ENCODE assay signal across 8 mouse cellular contexts in the genomic region with DNA sequence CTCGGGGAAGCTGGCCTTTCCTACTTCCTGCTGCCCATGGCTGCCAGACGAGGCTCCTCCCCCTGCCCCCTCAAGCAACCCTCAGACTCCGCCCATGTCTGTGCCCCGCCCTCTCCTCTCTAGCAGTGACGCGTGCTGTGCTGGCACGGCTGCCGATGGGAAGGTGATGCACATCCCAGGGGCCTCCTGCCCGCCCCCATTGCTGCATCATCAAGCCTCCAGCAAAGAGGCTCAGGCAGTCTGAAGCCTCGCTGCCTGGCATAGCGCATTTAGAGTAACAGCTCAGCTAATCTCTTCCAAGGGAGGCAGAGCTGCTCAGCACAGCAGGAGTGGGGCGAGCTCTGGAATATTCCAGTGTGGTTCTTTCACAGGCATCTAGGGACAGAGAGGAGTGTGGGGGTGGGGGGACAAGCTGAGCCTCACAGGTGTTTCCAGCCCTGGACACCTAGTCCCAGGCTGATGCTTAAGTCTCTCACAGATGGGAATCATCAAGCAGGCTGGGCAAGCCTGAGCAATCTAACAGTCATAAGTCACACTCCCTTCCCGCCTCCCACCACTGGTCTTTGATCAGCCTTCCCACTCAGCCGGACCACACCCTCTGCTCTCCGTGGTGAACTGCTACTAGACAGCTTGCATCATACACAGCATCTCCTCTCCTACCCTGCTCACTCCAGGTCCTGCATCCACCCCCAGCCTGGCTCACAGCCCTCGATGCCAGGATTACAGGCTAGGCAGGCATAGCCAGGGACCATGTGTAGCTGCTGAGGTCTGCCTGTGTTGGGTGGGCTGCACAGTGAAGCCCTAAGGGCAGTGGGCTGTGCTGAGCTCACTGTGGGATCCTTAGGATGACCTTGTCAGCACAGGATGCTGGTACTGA. TPM values are rescaled to one million over a fixed set of nuclear protein-coding genes. Genes with fewer than 3 reads are reported as not detected.
DNase-seq lines count a peak whose midpoint lies in the region; ATAC-seq lines count a peak whose summit lies in the region.
"Not testable (repeated sequence)": the region's sequence is repeated elsewhere in the genome, so short reads cannot be mapped to it uniquely, and the experiment has no call there.

No protein-coding gene starts in this region.

- intact Hi-C loops in left cerebral cortex, postnatal 25 days (cut with DNase I) = not testable (repeated sequence)

- peak overlapping the region; percentile 70 for H3K27ac ChIP-seq in intestine, embryonic 15.5 days

- H3K4me2 ChIP-seq in intestine, embryonic 15.5 days (replicated peaks) = peak overlapping the region; percentile 65

- H3K36me3 ChIP-seq in intestine, embryonic 15.5 days = not testable (repeated sequence)

- H3K4me3 ChIP-seq in intestine, embryonic 15.5 days (replicated peaks) = peak overlapping the region; percentile 33

- not testable (repeated sequence) for H3K9me3 ChIP-seq in intestine, embryonic 15.5 days

- H3K27me3 ChIP-seq in intestine, embryonic 15.5 days (replicated peaks) = not testable (repeated sequence)

- H3K4me1 ChIP-seq in intestine, embryonic 15.5 days (replicated peaks) = not testable (repeated sequence)

- peak; percentile 75 for DNase-seq in embryo, embryonic 11.5 days (ENCODE audit: low read depth, low spot score)
- DNase-seq in gastrocnemius, postnatal 25 days = peak; percentile 72
- DNase-seq in left cerebral cortex, postnatal 25 days (ENCODE audit: low spot score in 2 of 2) = peak; percentile 72 to 91
- DNase-seq in right cerebral cortex, postnatal 14 days = peak; percentile 76
- DNase-seq in urinary bladder, postnatal 36 days (ENCODE audit: low spot score in 2 of 2) = peak; percentile 59 to 69

- WGBS in intestine, embryonic 15.5 days = 5% methylated on average over 15 of the region's 16 CpGs

- ATAC-seq in activated CD4-positive, CD25-positive, alpha-beta regulatory T cell, adult 4 months = peak; percentile 84
- peak; percentile 95 for ATAC-seq in intestine, embryonic 15.5 days
- ATAC-seq in megakaryocyte-erythroid progenitor cell, adult 5-6 weeks (replicated peaks; ENCODE audit: low FRiP score, low TSS enrichment, poor library complexity, severe bottlenecking) = peak; percentile 96

- H3K9ac ChIP-seq in intestine, embryonic 15.5 days = not testable (repeated sequence)

RNA-seq across cellular contexts. Expression of a gene that starts 55.5 kb away (rescaled TPM):
- polyA plus RNA-seq in activated CD4-positive, CD25-positive, alpha-beta regulatory T cell, adult 4 months (2017; shearing (Covaris generic)) = 1 to 10 TPM; 1.1 to 2.0 TPM
- under 1 TPM; 0.92 to 0.99 TPM for total RNA-seq in gastrocnemius, postnatal 25 days (2021)
- 0.29 and 0.33 TPM in 2 replicates for polyA plus RNA-seq in intestine, embryonic 15.5 days (2015; fragmentation: Nextera tagmentation; extraction: Ambion mirVana)
- total RNA-seq in left cerebral cortex, postnatal 25 days (2021) = 1 to 10 TPM in 1 of 2 experiments, under 1 TPM in 1; 0.62 to 1.1 TPM
- 0.47 TPM in 1 of 2 replicates, not detected in the other for total RNA-seq in megakaryocyte-erythroid progenitor cell, adult 5-6 weeks (2014; fragmentation: Nextera tagmentation)
- 0.46 TPM in 1 of 2 replicates, not detected in the other for total RNA-seq in megakaryocyte-erythroid progenitor cell, adult 5-6 weeks (2017)

RNA-seq across cellular contexts. Expression of a gene that starts 55.7 kb away (rescaled TPM):
- 10 to 100 TPM; 56.3 to 76.7 TPM for polyA plus RNA-seq in activated CD4-positive, CD25-positive, alpha-beta regulatory T cell, adult 4 months (2017; shearing (Covaris generic))
- total RNA-seq in gastrocnemius, postnatal 25 days (2021) = 1 to 10 TPM; 6.9 to 8.2 TPM
- 52.7 and 56.6 TPM in 2 replicates for polyA plus RNA-seq in intestine, embryonic 15.5 days (2015; fragmentation: Nextera tagmentation; extraction: Ambion mirVana)
- 10 to 100 TPM; 15.8 to 19.8 TPM for total RNA-seq in left cerebral cortex, postnatal 25 days (2021)
- 63.6 and 66.2 TPM in 2 replicates for total RNA-seq in megakaryocyte-erythroid progenitor cell, adult 5-6 weeks (2014; fragmentation: Nextera tagmentation)
- 70.4 and 95.9 TPM in 2 replicates for total RNA-seq in megakaryocyte-erythroid progenitor cell, adult 5-6 weeks (2017)

Comparison
In these comparisons a context has a peak if more than half of its experiments do, and no peak if none do; other contexts are left out.
1. Peak in every context shown above with its lines: DNase-seq, ATAC-seq, H3K4me3 ChIP-seq and H3K27ac ChIP-seq.